Mouse (Mus musculus): Measurements from ENCODE around the gene Uggt2.

GRCm38 (mm10) chr14:119108776-119109301, 9.6 kb upstream of the Uggt2 start:
- TF ChIP-seq CTCF (IDR thresholded peaks at IDR 0.05; ENCODE audit: control insufficient read depth, insufficient read depth, low read length) (no peak), POLR2A (IDR thresholded peaks at IDR 0.05; ENCODE audit: borderline replicate concordance, control insufficient read depth, low read depth, low read length) (no peak)
